Mouse (Mus musculus) heart, adult 2 months (tissue): ENCODE measurements around the gene Olfr1152. TPM values are rescaled to one million over a fixed set of nuclear protein-coding genes. Genes with fewer than 3 reads are reported as not detected.

Source experiments
- DNase-seq, 2 experiments: peaks; one replicate each; pipeline ENCODE4 v3.0.0; 2021
- H3K27ac ChIP-seq: fragments of 200-600 bp; 2 replicates; pipeline ENCODE4 v1.8.1; 2022
- H3K27me3 ChIP-seq: fragments of 200-500 bp; 2 replicates; pipeline ENCODE4 v1.6.1; 2012; ENCODE audit warnings: mild to moderate bottlenecking, low read length, inconsistent platforms, mixed read lengths; ENCODE audit not compliant: control insufficient read depth, insufficient read depth
- H3K36me3 ChIP-seq: fragments of 200-500 bp; 2 replicates; pipeline ENCODE4 v1.6.1; 2012; ENCODE audit warnings: low read length, inconsistent platforms; ENCODE audit not compliant: control insufficient read depth, insufficient read depth
- H3K4me1 ChIP-seq: fragments of 200-500 bp; 2 replicates; pipeline ENCODE4 v1.6.1; 2011; ENCODE audit warnings: low read length; ENCODE audit not compliant: control insufficient read depth, insufficient read depth
- H3K4me3 ChIP-seq: fragments of 200-600 bp; 2 replicates; pipeline ENCODE4 v1.8.1; 2022
- H3K79me2 ChIP-seq: fragments of 200-500 bp; replicated peaks from 2 replicates; pipeline ENCODE4 v1.6.1; 2012; ENCODE audit warnings: mild to moderate bottlenecking, inconsistent platforms, low read length, moderate library complexity, mixed read lengths; ENCODE audit not compliant: control insufficient read depth, insufficient read depth
- H3K9ac ChIP-seq: fragments of 200-500 bp; 2 replicates; pipeline ENCODE4 v1.6.1; 2012; ENCODE audit warnings: low read depth, mild to moderate bottlenecking, control low read depth, inconsistent platforms, low read length, mixed read lengths
- CTCF ChIP-seq: fragments of 200-600 bp; IDR thresholded peaks from 2 replicates; pipeline ENCODE4 v1.8.1; 2022; ENCODE audit warnings: antibody characterized with exemption, mild to moderate bottlenecking, moderate library complexity
- EP300 ChIP-seq: fragments of 200-500 bp; IDR thresholded peaks from 2 replicates; pipeline ENCODE4 v1.6.1; 2011; ENCODE audit warnings: low read depth, low read length, control low read depth; ENCODE audit not compliant: insufficient read depth
- POLR2A ChIP-seq: fragments of 200-500 bp; IDR thresholded peaks from 2 replicates; pipeline ENCODE4 v1.6.1; 2011; ENCODE audit warnings: mild to moderate bottlenecking, low read depth, low read length, control low read depth; ENCODE audit not compliant: insufficient read depth
- WGBS: fragments of 180-500 bp; shearing (Covaris S2); methylation state at CpG from one replicate; pipeline ENCODE4 v1.1.7; 2018; 5-methylcytosine and 5-hydroxymethylcytosine counted together
- intact Hi-C: fragments of 180-260 bp; cut with DNase I; formaldehyde crosslinking; loops from one replicate; pipeline ENCODE4 v1.15.1; 2025
- long read RNA-seq: library from polyadenylated mRNA; stranded (forward); transcript quantifications from one replicate; pipeline ENCODE4 v2.0.0, GENCODE M21; 2021
- polyA plus RNA-seq: library from polyadenylated mRNA; depleted of rRNA; stranded (reverse); fragments of >200 nt; gene quantifications from 2 replicates; pipeline ENCODE4 v1.2.3, GENCODE M21; 2012; rRNA removed
- total RNA-seq, 2 experiments: library from RNA; stranded (reverse); gene quantifications; 2 replicates each; pipeline ENCODE4 v1.2.3; 2021

The Olfr1152 gene
- total RNA-seq, result not detected
- polyA plus RNA-seq, result not detected in 2 replicates
- long read RNA-seq, result 0 reads

DNA sequence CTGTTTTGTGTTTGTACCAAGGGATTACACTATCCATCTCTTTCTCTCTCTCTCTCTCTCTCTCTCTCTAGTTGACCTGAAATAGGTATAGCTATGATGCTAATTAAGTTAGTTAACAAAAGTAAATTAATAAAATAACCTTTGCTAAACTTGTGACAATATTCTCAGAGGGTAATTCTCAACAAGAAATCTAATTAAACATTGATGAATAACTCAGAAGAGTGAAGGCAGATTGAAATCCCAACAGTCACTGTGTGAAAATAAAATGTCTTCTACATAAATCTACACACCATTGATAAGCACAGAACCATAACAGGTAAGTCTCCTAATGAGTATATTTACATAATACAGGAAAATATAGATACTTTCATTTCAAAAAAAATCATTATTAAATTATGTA is at the start of gene Olfr1152:
Olfr1152 (plus strand) TSS at position 301 of the 400 bp plus-strand sequence.
- Histone ChIP-seq H3K9ac (no peak within 1 kb of the TSS), H3K4me1 (no peaks in the 10 kb centered on the region), H3K79me2 (no peaks in the 10 kb centered on the region), H3K36me3 (no peaks in the 10 kb centered on the region), H3K4me3 (no peak within 1 kb of the TSS), H3K27ac (no peak within 1 kb of the TSS), H3K27me3 (no peaks in the 10 kb centered on the region)
- no peak for TF ChIP-seq CTCF
- TF ChIP-seq POLR2A, result no peak
- no peak for TF ChIP-seq EP300
- no peak for DNase-seq
- intact Hi-C loops, result no loop called here

DNA sequence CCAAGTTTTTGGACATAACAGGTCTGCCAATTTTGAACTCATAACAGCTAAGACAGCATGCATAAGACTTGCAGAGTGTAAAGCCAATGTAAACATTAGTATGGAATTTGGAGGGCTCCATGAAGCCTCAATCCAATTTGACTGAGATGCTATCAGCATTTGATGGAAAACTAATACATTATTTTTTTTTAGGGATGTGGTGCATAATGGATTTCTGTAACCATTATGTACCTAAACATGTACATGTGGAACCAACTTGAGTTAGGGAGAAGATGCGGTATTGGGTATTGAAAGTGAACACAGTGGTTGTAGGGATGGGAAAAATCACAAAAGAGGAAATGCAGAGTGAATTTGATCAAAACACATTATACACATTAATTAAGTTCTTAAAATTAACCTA is 36.1 kb upstream of the Olfr1152 start, which contains the start of gene Olfr1148:
Olfr1148 (plus strand) TSS at position 301 of the 400 bp plus-strand sequence.
- no peaks in the 10 kb centered on the region for H3K27me3 ChIP-seq
- WGBS, result 72% methylated on average over 1 of the region's 1 CpGs
- H3K4me3 ChIP-seq, result no peak within 1 kb of the TSS
- no peaks in the 10 kb centered on the region for H3K79me2 ChIP-seq
- intact Hi-C loops, result no loop called here
- no peak within 1 kb of the TSS for H3K9ac ChIP-seq
- no peak for TF ChIP-seq EP300
- no peak for TF ChIP-seq CTCF
- TF ChIP-seq POLR2A, result no peak
- DNase-seq, result no peak
- no peaks in the 10 kb centered on the region for H3K4me1 ChIP-seq
- no peak within 1 kb of the TSS for H3K27ac ChIP-seq
- H3K36me3 ChIP-seq, result no peaks in the 10 kb centered on the region

DNA sequence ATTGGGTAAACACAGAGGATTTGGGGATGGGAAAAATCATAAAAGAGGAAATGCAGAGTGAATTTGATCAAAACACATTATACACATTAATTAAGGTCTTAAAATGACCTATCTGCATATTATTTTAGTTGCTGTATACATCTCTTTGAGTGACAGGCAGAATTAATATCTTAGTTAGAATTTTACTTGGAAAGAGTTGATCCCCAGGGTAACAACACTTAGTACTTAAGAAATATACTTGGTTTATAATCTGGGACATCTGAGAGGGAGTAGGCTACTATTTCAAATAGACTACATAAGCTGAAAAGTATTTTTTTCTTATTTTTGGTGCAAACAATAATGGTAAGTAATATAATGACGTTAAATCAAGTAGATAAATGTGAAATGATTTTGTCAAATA is 22.6 kb upstream of the Olfr1152 start, which contains the start of gene Olfr1150-ps1:
Olfr1150-ps1 (plus strand) TSS at position 301 of the 400 bp plus-strand sequence.
- H3K4me3 ChIP-seq, result no peak within 1 kb of the TSS
- no peak for DNase-seq
- intact Hi-C loops, result no loop called here
- no peaks in the 10 kb centered on the region for H3K27me3 ChIP-seq
- 55% methylated on average over 1 of the region's 1 CpGs for WGBS
- no peak for TF ChIP-seq EP300
- no peak for TF ChIP-seq POLR2A
- no peak for TF ChIP-seq CTCF
- no peaks in the 10 kb centered on the region for H3K4me1 ChIP-seq
- no peaks in the 10 kb centered on the region for H3K36me3 ChIP-seq
- H3K27ac ChIP-seq, result no peak within 1 kb of the TSS
- H3K79me2 ChIP-seq, result no peaks in the 10 kb centered on the region
- no peak within 1 kb of the TSS for H3K9ac ChIP-seq

DNA sequence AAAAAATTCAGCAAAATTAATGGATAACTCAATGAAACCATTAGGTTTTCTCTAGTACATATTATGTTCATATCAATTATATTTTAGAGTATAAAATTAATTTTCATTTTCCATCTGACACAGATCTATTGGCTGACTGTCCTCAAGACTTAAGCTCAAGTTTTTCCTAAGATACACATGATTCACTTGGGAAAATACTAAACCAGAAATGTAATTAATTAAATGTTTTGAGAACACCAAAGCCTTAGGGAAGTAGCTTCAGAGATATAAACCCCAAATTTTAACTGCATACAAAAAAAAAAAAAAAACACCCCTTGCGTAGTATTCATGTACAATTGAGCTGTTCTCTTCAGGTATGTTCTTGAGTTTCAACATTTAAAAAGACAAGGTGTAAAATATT is 10.7 kb upstream of the Olfr1152 start, which contains the start of gene Olfr1151:
Olfr1151 (plus strand) TSS at position 301 of the 400 bp plus-strand sequence.
- Histone ChIP-seq H3K4me3 (no peak within 1 kb of the TSS), H3K27ac (no peak within 1 kb of the TSS), H3K27me3 (no peaks in the 10 kb centered on the region), H3K9ac (no peak within 1 kb of the TSS), H3K79me2 (no peaks in the 10 kb centered on the region), H3K4me1 (no peaks in the 10 kb centered on the region), H3K36me3 (no peaks in the 10 kb centered on the region)
- no peak for DNase-seq
- WGBS, result 67% methylated on average over 1 of the region's 1 CpGs
- TF ChIP-seq EP300, result no peak
- no peak for TF ChIP-seq CTCF
- TF ChIP-seq POLR2A, result no peak
- intact Hi-C loops, result no loop called here

DNA sequence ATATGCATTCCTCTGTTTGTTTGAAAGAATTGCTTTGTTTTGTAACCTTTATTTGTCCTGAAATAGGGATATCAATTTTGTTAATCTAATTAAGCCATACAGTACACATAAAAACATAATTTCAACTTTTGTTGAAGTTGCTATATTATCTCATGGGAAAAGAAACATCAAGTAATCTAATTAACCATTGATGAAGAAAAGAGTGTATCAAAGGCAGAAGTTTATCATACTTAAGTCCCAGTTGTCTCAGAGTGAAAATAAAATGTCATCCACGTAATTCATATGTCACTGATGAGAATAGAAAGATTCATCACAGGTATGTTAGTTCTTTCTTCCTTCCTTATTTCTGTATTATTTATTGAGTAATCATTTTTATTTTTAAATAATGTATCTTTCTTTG is 28.4 kb downstream of the Olfr1152 start, which contains the start of gene Olfr1153:
Olfr1153 (plus strand) TSS at position 301 of the 400 bp plus-strand sequence.
- Histone ChIP-seq H3K9ac (no peak within 1 kb of the TSS), H3K4me1 (no peaks in the 10 kb centered on the region), H3K27me3 (no peaks in the 10 kb centered on the region), H3K79me2 (no peaks in the 10 kb centered on the region), H3K4me3 (no peak within 1 kb of the TSS), H3K27ac (no peak within 1 kb of the TSS), H3K36me3 (no peaks in the 10 kb centered on the region)
- no peak for DNase-seq
- intact Hi-C loops, result no loop called here
- TF ChIP-seq CTCF, result no peak
- TF ChIP-seq POLR2A, result no peak
- no peak for TF ChIP-seq EP300
- 54% methylated on average over 1 of the region's 1 CpGs for WGBS

DNA sequence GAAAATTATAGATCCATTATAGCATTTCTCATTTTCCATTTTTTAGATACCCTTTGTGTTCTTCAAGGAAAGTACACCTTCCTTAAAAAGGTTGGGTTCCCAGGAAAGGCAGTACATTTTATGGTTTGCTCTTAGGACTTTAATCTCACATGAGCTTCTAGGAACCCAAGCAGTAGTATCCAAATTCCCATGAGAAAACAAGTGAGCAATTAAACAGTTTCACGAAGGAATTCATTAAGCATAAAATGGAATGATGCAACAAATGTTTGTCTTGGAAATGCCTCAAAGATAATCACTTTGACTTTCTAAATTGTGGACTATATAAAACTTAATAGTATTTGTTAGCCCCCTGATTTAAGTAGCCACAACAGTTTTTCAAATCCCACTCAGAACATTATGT is 38.8 kb downstream of the Olfr1152 start, which contains the start of gene Olfr1154:
Olfr1154 (minus strand) TSS at position 101 of the 400 bp plus-strand sequence.
- DNase-seq, result no peak
- no peak for TF ChIP-seq EP300
- TF ChIP-seq CTCF, result no peak
- no peak for TF ChIP-seq POLR2A
- 62% methylated on average over 1 of the region's 1 CpGs for WGBS
- no peak within 1 kb of the TSS for H3K27ac ChIP-seq
- H3K9ac ChIP-seq, result no peak within 1 kb of the TSS
- no peaks in the 10 kb centered on the region for H3K4me1 ChIP-seq
- no peaks in the 10 kb centered on the region for H3K79me2 ChIP-seq
- H3K36me3 ChIP-seq, result no peaks in the 10 kb centered on the region
- intact Hi-C loops, result no loop called here
- H3K4me3 ChIP-seq, result no peak within 1 kb of the TSS
- H3K27me3 ChIP-seq, result no peaks in the 10 kb centered on the region

Other genes starting within 250 kb of the Olfr1152 start
- not detected for gene Olfr1131, start 239.4 kb upstream of the Olfr1152 start, total RNA-seq
- not detected in 2 replicates for gene Olfr1131, start 239.4 kb upstream of the Olfr1152 start, polyA plus RNA-seq
- not detected for gene Olfr1132, start 229.0 kb upstream of the Olfr1152 start, total RNA-seq
- gene Olfr1132, start 229.0 kb upstream of the Olfr1152 start, polyA plus RNA-seq, result not detected in 2 replicates
- gene Olfr1133, start 219.1 kb upstream of the Olfr1152 start, total RNA-seq, result not detected
- not detected in 2 replicates for gene Olfr1133, start 219.1 kb upstream of the Olfr1152 start, polyA plus RNA-seq
- not detected for gene Olfr1134, start 208.0 kb upstream of the Olfr1152 start, total RNA-seq
- not detected in 2 replicates for gene Olfr1134, start 208.0 kb upstream of the Olfr1152 start, polyA plus RNA-seq
- not detected for gene Olfr1135, start 192.8 kb upstream of the Olfr1152 start, total RNA-seq
- not detected in 2 replicates for gene Olfr1135, start 192.8 kb upstream of the Olfr1152 start, polyA plus RNA-seq
- not detected for gene Olfr1136, start 172.5 kb upstream of the Olfr1152 start, total RNA-seq
- not detected in 2 replicates for gene Olfr1136, start 172.5 kb upstream of the Olfr1152 start, polyA plus RNA-seq
- gene Olfr1137, start 153.3 kb upstream of the Olfr1152 start, total RNA-seq, result not detected
- gene Olfr1137, start 153.3 kb upstream of the Olfr1152 start, polyA plus RNA-seq, result not detected in 2 replicates
- not detected for gene Olfr1138, start 126.5 kb upstream of the Olfr1152 start, total RNA-seq
- gene Olfr1138, start 126.5 kb upstream of the Olfr1152 start, polyA plus RNA-seq, result not detected in 2 replicates
- gene Olfr1140, start 122.7 kb upstream of the Olfr1152 start, total RNA-seq, result not detected
- not detected in 2 replicates for gene Olfr1140, start 122.7 kb upstream of the Olfr1152 start, polyA plus RNA-seq
- not detected for gene Olfr1141, start 112.5 kb upstream of the Olfr1152 start, total RNA-seq
- gene Olfr1141, start 112.5 kb upstream of the Olfr1152 start, polyA plus RNA-seq, result not detected in 2 replicates
- gene Olfr152, start 87.0 kb upstream of the Olfr1152 start, total RNA-seq, result not detected
- gene Olfr152, start 87.0 kb upstream of the Olfr1152 start, polyA plus RNA-seq, result not detected in 2 replicates
- not detected for gene Olfr1143, start 65.9 kb upstream of the Olfr1152 start, total RNA-seq
- gene Olfr1143, start 65.9 kb upstream of the Olfr1152 start, polyA plus RNA-seq, result not detected in 2 replicates
- not detected for gene Olfr1145, start 56.7 kb upstream of the Olfr1152 start, total RNA-seq
- gene Olfr1145, start 56.7 kb upstream of the Olfr1152 start, polyA plus RNA-seq, result not detected in 2 replicates
- not detected for gene Olfr1148, start 36.0 kb upstream of the Olfr1152 start, total RNA-seq
- gene Olfr1148, start 36.0 kb upstream of the Olfr1152 start, polyA plus RNA-seq, result not detected in 2 replicates
- not detected for gene Olfr1150-ps1, start 22.5 kb upstream of the Olfr1152 start, total RNA-seq
- not detected in 2 replicates for gene Olfr1150-ps1, start 22.5 kb upstream of the Olfr1152 start, polyA plus RNA-seq
- gene Olfr1151, start 10.6 kb upstream of the Olfr1152 start, total RNA-seq, result not detected
- gene Olfr1151, start 10.6 kb upstream of the Olfr1152 start, polyA plus RNA-seq, result not detected in 2 replicates
- not detected for gene Olfr1153, start 28.5 kb downstream of the Olfr1152 start, total RNA-seq
- gene Olfr1153, start 28.5 kb downstream of the Olfr1152 start, polyA plus RNA-seq, result not detected in 2 replicates
- not detected for gene Olfr1154, start 38.7 kb downstream of the Olfr1152 start, total RNA-seq
- gene Olfr1154, start 38.7 kb downstream of the Olfr1152 start, polyA plus RNA-seq, result not detected in 2 replicates
- not detected for gene Olfr1155, start 78.6 kb downstream of the Olfr1152 start, total RNA-seq
- not detected in 2 replicates for gene Olfr1155, start 78.6 kb downstream of the Olfr1152 start, polyA plus RNA-seq
- gene Olfr1156, start 86.6 kb downstream of the Olfr1152 start, total RNA-seq, result not detected
- gene Olfr1156, start 86.6 kb downstream of the Olfr1152 start, polyA plus RNA-seq, result not detected in 2 replicates
- not detected for gene Olfr1157, start 101.8 kb downstream of the Olfr1152 start, total RNA-seq
- gene Olfr1157, start 101.8 kb downstream of the Olfr1152 start, polyA plus RNA-seq, result not detected in 2 replicates
- gene Olfr74, start 108.2 kb downstream of the Olfr1152 start, total RNA-seq, result not detected
- gene Olfr74, start 108.2 kb downstream of the Olfr1152 start, polyA plus RNA-seq, result not detected in 2 replicates
- not detected for gene Olfr1158, start 123.6 kb downstream of the Olfr1152 start, total RNA-seq
- not detected in 2 replicates for gene Olfr1158, start 123.6 kb downstream of the Olfr1152 start, polyA plus RNA-seq
- not detected for gene Olfr1160, start 141.8 kb downstream of the Olfr1152 start, total RNA-seq
- gene Olfr1160, start 141.8 kb downstream of the Olfr1152 start, polyA plus RNA-seq, result not detected in 2 replicates
- not detected for gene Olfr1161, start 156.3 kb downstream of the Olfr1152 start, total RNA-seq
- gene Olfr1161, start 156.3 kb downstream of the Olfr1152 start, polyA plus RNA-seq, result not detected in 2 replicates
- gene Olfr73, start 171.2 kb downstream of the Olfr1152 start, total RNA-seq, result not detected
- gene Olfr73, start 171.2 kb downstream of the Olfr1152 start, polyA plus RNA-seq, result not detected in 2 replicates
- not detected for gene Olfr1162, start 184.6 kb downstream of the Olfr1152 start, total RNA-seq
- not detected in 2 replicates for gene Olfr1162, start 184.6 kb downstream of the Olfr1152 start, polyA plus RNA-seq
- not detected for gene Olfr1163, start 205.3 kb downstream of the Olfr1152 start, total RNA-seq
- not detected in 2 replicates for gene Olfr1163, start 205.3 kb downstream of the Olfr1152 start, polyA plus RNA-seq
- gene Olfr1164, start 227.5 kb downstream of the Olfr1152 start, total RNA-seq, result not detected
- not detected in 2 replicates for gene Olfr1164, start 227.5 kb downstream of the Olfr1152 start, polyA plus RNA-seq